Mouse (Mus musculus) R1 (cell line): ENCODE measurements at regions not wholly inside any gene's neighbourhood (a gene's known extent, or its start where the extent isn't known, plus 50 kb on each side); places are given as distances from the start of the nearest gene placed in this dataset.
"Not testable (repeated sequence)": the region's sequence is repeated elsewhere in the genome, so short reads cannot be mapped to it uniquely, and the experiment has no call there.

Experiments used
- DNase-seq: peaks from one replicate; pipeline ENCODE4 v3.0.0-alpha.2; 2018; ENCODE audit warnings: low read depth, low spot score

- no peak for DNase-seq
These were observed 336.5 kb downstream of the Fscb start for GRCm38 (mm10) chr12:64137997-64138396.

GRCm38 (mm10) chr12:64116438-64116837 lies 358.1 kb downstream of the Fscb start:
- no peak for DNase-seq

GRCm38 (mm10) chr12:64114476-64114875 lies 360.0 kb downstream of the Fscb start:
- DNase-seq, result no peak

- DNase-seq, result peak; percentile 44
These were observed 370.3 kb downstream of the Fscb start for GRCm38 (mm10) chr12:64104214-64104613.

GRCm38 (mm10) chr12:64076789-64077188 lies 397.7 kb downstream of the Fscb start:
- DNase-seq, result peak; percentile 31

- no peak for DNase-seq
These were observed 429.0 kb downstream of the Fscb start for GRCm38 (mm10) chr12:64045528-64045927.

GRCm38 (mm10) chr12:64008631-64009030 lies 465.9 kb downstream of the Fscb start:
- not testable (repeated sequence) for DNase-seq
